Mouse (Mus musculus) heart, embryonic 10.5 days (tissue): ENCODE data around the gene H2afy2. TPM values are rescaled to one million over a fixed set of nuclear protein-coding genes. Genes with fewer than 3 reads are reported as not detected.

Experiments used
- DNase-seq: peaks from one replicate; pipeline ENCODE4 v3.0.0-alpha.2; 2017; ENCODE audit warnings: low spot score
- H3K27ac ChIP-seq: fragments of 300-500 bp; sonication (generic); 2 replicates; pipeline ENCODE4 v1.5.1; 2016; ENCODE audit warnings: mild to moderate bottlenecking
- H3K27me3 ChIP-seq: fragments of 300-500 bp; sonication (generic); 2 replicates; pipeline ENCODE4 v1.6.1; 2016; ENCODE audit warnings: mild to moderate bottlenecking; ENCODE audit not compliant: poor library complexity, insufficient read depth, severe bottlenecking
- H3K36me3 ChIP-seq: fragments of 300-500 bp; sonication (generic); 2 replicates; pipeline ENCODE4 v1.6.1; 2016; ENCODE audit warnings: mild to moderate bottlenecking, moderate library complexity
- H3K4me1 ChIP-seq: fragments of 300-500 bp; sonication (generic); 2 replicates; pipeline ENCODE4 v1.6.1; 2016; ENCODE audit warnings: mild to moderate bottlenecking
- H3K4me3 ChIP-seq: fragments of 300-500 bp; sonication (generic); 2 replicates; pipeline ENCODE4 v1.5.1; 2016; ENCODE audit warnings: mild to moderate bottlenecking, moderate library complexity
- H3K9me3 ChIP-seq: fragments of 300-500 bp; sonication (generic); 2 replicates; pipeline ENCODE4 v1.6.1; 2016; ENCODE audit warnings: mild to moderate bottlenecking, moderate library complexity
- WGBS: fragments of 180-500 bp; shearing (Covaris S2); methylation state at CpG from one replicate; pipeline ENCODE4 v1.1.7; 2016; 5-methylcytosine and 5-hydroxymethylcytosine counted together
- polyA plus RNA-seq: library from polyadenylated mRNA; unstranded; fragments of >200 nt; fragmentation: Nextera tagmentation; extraction: Ambion mirVana; gene quantifications from 2 replicates; pipeline ENCODE4 v1.2.1, GENCODE M21; 2016

Gene H2afy2
- polyA plus RNA-seq, 1 experiment from 2014 or later: 148 TPM

GRCm38 (mm10) chr10:61738126-61738525 lies 45.8 kb downstream of the H2afy2 start:
- Histone ChIP-seq H3K36me3 (peaks cover 70% of the 10 kb centered on the region), H3K27ac (no peak overlapping the region), H3K4me3 (no peak overlapping the region), H3K9me3 (no peaks in the 10 kb centered on the region), H3K4me1 (no peaks in the 10 kb centered on the region), H3K27me3 (no peaks in the 10 kb centered on the region)
- WGBS: 82% methylated on average over 4 of the region's 4 CpGs
- DNase-seq: no peak

DNA sequence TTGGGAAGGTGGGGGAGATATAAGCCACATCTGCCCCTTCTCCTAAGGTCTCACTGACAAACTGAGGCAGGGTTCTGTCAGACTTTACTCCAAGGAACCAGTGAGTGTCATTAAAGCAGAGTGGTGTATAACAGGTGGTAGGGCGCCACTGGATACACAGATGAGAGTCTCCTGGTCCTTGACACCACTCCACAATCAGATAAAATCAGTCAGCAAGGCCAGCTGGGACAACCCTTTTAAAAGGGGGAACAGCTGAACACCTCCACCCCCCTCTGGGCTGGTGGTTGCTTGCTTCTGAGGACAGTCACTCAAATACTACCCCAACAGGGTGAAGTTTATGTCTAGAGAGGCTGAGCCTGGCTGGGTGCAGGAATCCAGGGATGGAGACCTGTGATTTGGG lies 46.4 kb downstream of the H2afy2 start:
- Histone ChIP-seq H3K4me1 (no peaks in the 10 kb centered on the region), H3K4me3 (no peak overlapping the region), H3K36me3 (peaks cover 64% of the 10 kb centered on the region), H3K27ac (no peak overlapping the region), H3K9me3 (no peaks in the 10 kb centered on the region), H3K27me3 (no peaks in the 10 kb centered on the region)
- no peak for DNase-seq
- WGBS: 78% methylated on average over 1 of the region's 1 CpGs

DNA sequence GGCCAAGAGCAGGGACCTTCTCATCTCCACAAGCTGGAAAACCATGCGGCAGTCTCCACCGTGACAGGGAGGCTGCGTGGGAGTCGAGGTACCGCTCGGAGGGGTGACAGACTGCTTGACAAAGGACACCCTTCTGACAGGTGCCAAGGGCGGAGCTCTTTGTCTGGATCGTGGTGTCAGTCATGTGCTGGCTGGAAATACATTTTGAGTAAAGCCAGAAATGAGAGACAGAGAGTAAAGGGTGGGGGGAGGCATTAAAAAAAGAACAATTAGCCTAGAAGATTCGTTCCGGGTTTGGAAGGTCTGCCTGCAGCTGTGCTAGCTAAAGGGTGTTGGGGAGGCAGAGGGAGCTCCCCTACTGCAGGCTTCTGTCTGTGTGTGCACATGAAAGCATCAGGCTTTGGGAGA lies 47.3 kb downstream of the H2afy2 start:
- H3K4me3 ChIP-seq: no peak overlapping the region
- no peaks in the 10 kb centered on the region for H3K27me3 ChIP-seq
- H3K36me3 ChIP-seq: peaks cover 55% of the 10 kb centered on the region
- H3K4me1 ChIP-seq: peaks cover 4% of the 10 kb centered on the region; the same call in 1 of the 2 replicates
- no peak for DNase-seq
- no peaks in the 10 kb centered on the region for H3K9me3 ChIP-seq
- WGBS: 65% methylated on average over 10 of the region's 10 CpGs
- H3K27ac ChIP-seq: no peak overlapping the region

DNA sequence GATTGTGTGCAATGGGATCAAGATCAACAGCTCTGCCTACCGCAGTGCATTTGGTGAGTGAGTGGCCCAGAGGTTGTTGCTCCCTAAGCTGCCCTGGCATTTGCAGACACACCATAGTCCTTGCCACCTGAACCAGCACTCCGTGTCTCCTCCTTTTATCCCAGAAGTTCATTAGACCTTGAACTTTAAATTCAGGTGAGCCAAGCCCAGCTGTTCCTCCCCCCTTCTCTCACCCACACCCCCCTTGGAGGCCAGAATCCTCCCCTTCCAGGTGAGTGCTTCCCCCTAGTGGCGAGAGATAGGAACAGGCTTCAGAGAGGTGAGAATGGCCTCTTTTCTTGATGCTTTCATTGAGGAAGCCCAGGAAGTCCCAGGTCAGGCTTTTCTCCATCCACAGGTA lies 49.6 kb downstream of the H2afy2 start:
- DNase-seq: no peak
- WGBS: 28% methylated on average over 3 of the region's 3 CpGs
- no peak overlapping the region for H3K27ac ChIP-seq
- peaks cover 45% of the 10 kb centered on the region for H3K36me3 ChIP-seq
- H3K4me1 ChIP-seq: peaks cover 4% of the 10 kb centered on the region; the same call in 1 of the 2 replicates
- no peaks in the 10 kb centered on the region for H3K27me3 ChIP-seq
- no peaks in the 10 kb centered on the region for H3K9me3 ChIP-seq
- no peak overlapping the region for H3K4me3 ChIP-seq

DNA sequence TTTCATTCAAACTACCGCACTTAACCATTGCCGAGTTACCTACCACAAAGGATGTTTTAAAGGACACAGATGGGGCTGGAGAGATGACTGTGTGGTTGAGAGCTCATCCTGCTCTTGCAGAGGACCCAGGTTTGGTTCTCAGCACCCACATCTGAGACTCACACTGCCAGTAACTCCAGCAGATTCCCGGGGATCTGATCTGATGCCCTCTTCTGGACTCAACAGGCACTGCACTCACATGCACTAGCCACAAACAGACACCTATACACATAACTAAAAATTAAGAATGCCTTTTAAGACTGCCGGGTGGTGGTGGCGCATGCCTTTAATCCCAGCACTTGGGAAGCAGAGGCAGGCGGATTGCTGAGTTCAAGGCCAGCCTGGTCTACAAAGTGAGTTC lies 53.8 kb downstream of the H2afy2 start:
- H3K36me3 ChIP-seq: peaks cover 35% of the 10 kb centered on the region
- peaks cover 4% of the 10 kb centered on the region; the same call in 1 of the 2 replicates for H3K4me1 ChIP-seq
- no peak for DNase-seq
- H3K9me3 ChIP-seq: no peaks in the 10 kb centered on the region
- WGBS: 88% methylated on average over 6 of the region's 6 CpGs
- H3K27ac ChIP-seq: no peak overlapping the region
- 0 out of 2 replicates have a peak, but pooled peaks cover 19% of the 10 kb centered on the region for H3K27me3 ChIP-seq
- no peak overlapping the region for H3K4me3 ChIP-seq

DNA sequence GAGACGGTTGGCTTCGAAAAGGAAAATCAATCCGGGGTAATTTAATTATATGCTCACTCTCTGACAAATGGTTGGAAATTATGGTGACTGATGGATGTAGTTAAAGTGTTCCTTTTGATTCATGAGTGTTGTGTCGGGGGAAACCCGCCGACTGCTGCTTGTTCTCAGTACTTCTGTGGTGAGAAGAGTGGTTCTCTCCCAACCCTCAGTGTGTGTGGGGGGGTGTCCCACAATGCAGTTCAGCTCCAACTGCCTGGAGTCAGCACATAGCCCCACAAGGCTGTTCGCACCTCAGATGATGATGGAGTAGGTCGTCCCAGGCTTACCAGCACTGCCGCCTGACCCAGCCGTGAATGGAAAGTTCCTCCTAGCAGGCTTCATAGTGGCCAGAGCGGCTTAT lies 54.8 kb downstream of the H2afy2 start:
- Histone ChIP-seq H3K9me3 (no peaks in the 10 kb centered on the region), H3K4me3 (no peak overlapping the region), H3K36me3 (peaks cover 35% of the 10 kb centered on the region), H3K27ac (no peak overlapping the region), H3K27me3 (0 out of 2 replicates have a peak, but pooled peaks cover 19% of the 10 kb centered on the region), H3K4me1 (peaks cover 4% of the 10 kb centered on the region; the same call in 1 of the 2 replicates)
- DNase-seq: no peak
- 75% methylated on average over 11 of the region's 11 CpGs for WGBS

GRCm38 (mm10) chr10:61723271-61723670 lies 60.7 kb downstream of the H2afy2 start:
- Histone ChIP-seq H3K27me3 (peaks cover 30% of the 10 kb centered on the region; the same call in 1 of the 2 replicates), H3K36me3 (peaks cover 20% of the 10 kb centered on the region; the same call in 1 of the 2 replicates), H3K9me3 (no peaks in the 10 kb centered on the region), H3K27ac (no peak overlapping the region), H3K4me3 (no peak overlapping the region), H3K4me1 (no peaks in the 10 kb centered on the region)
- DNase-seq: no peak
- 67% methylated on average over 6 of the region's 6 CpGs for WGBS

- DNase-seq: no peak
- H3K4me1 ChIP-seq: no peaks in the 10 kb centered on the region
- no peak overlapping the region for H3K27ac ChIP-seq
- H3K36me3 ChIP-seq: peaks cover 12% of the 10 kb centered on the region; the same call in 1 of the 2 replicates
- peaks cover 25% of the 10 kb centered on the region; the same call in 1 of the 2 replicates for H3K27me3 ChIP-seq
- H3K9me3 ChIP-seq: no peaks in the 10 kb centered on the region
- WGBS: 77% methylated on average over 3 of the region's 3 CpGs
- no peak overlapping the region for H3K4me3 ChIP-seq
Observed at GRCm38 (mm10) chr10:61722215-61722614, 61.7 kb downstream of the H2afy2 start.

- H3K27ac ChIP-seq: no peak overlapping the region
- H3K27me3 ChIP-seq: peaks cover 18% of the 10 kb centered on the region
- H3K36me3 ChIP-seq: 0 out of 2 replicates have a peak, but pooled peaks cover 3% of the 10 kb centered on the region
- H3K4me3 ChIP-seq: no peak overlapping the region
- H3K4me1 ChIP-seq: peaks cover 12% of the 10 kb centered on the region
- DNase-seq: no peak
- no peaks in the 10 kb centered on the region for H3K9me3 ChIP-seq
- WGBS: 85% methylated on average over 7 of the region's 7 CpGs
Observed at GRCm38 (mm10) chr10:61720331-61720730, 63.6 kb downstream of the H2afy2 start.

DNA sequence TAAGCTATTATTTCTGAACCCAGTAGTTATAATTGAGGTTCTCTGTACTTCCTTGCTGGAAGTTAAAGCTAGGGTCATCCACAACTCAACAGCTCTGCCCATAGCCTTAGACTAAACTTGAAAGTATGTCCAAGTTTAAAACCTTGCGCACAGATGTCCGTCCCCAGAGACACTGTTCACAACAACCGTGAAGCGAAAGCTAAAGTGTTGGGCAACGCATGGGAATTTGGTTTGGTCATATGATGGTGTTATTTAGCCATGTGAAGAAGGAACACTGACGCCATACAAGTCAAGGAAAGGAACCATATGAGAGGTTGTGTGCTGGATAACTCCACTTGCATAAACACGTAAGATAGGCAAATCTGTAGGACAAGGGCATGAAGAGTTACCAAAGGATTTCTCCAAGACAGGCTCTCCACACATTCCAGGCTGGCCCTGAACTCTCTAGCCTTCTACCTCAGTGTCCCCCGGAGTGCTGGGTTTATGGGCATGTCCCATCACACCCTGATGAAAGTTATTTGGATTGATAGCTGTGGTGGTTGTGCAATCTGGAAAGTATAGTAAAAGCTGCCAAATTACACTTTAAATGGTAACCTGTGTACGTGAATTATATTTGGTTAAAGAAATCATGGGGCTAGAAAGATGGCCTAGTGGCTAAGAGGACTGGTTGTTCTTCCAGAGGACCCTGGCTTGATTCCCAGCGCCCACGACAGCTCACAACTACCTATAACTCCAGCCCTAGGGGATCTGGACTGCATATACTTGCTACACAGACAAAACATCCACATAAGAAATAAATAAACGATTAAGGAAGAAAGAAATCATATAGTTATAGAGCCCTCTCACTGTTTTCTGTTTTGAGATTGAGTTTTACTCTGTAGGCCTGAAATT lies 66.3 kb downstream of the H2afy2 start:
- 86% methylated on average over 12 of the region's 12 CpGs for WGBS
- Histone ChIP-seq H3K27ac (no peak overlapping the region), H3K27me3 (peaks cover 35% of the 10 kb centered on the region)

DNA sequence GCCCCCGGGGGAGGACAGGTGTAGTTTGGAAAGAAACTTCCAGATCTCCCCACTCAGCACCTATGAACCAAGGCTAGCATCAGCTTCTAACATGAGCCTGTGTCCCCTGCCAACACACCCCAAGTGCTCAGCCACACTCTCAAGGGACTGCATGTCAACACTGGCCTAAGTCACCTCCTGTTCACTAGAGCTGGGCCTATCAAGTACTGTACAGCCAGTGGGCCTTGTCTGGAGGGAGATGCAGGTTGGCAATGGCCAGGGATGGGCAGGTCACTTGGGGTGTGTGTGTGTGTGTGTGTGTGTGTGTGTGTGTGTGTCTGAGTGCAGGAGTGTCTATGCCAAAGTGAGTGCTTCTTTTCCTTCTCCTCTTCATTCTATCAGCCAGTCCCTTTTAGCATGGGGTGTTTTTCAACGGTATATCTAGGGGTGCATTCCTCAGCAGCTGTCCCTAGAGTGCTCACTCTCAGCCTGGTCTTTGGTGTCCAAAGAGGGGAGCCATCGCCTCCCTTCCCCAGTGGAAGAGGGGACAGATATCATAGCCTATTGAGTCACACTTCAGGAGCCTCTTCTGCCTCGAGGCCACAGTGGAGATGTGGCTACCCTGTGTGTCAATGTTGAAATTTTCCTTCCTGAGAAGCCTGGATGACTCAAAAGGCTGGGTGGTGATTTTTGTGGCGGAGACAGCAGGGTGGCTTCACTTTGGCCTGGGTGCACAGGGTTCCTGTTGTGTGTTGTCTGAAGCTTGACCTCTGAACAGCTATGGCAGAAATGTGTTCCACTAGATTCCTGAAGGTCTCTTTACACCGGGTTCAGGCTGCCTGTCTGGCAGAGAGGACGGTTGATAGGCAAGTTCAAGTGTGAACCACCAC lies 67.7 kb downstream of the H2afy2 start:
- H3K36me3 ChIP-seq: 0 out of 2 replicates have a peak, but pooled peaks cover 3% of the 10 kb centered on the region

More for the DNA sequence above, 66.3 kb downstream of the H2afy2 start:
- 0 out of 2 replicates have a peak, but pooled peaks cover 3% of the 10 kb centered on the region for H3K36me3 ChIP-seq
- peaks cover 21% of the 10 kb centered on the region for H3K4me1 ChIP-seq
- no peak for DNase-seq
- H3K4me3 ChIP-seq: no peak overlapping the region
- H3K9me3 ChIP-seq: no peaks in the 10 kb centered on the region

DNA sequence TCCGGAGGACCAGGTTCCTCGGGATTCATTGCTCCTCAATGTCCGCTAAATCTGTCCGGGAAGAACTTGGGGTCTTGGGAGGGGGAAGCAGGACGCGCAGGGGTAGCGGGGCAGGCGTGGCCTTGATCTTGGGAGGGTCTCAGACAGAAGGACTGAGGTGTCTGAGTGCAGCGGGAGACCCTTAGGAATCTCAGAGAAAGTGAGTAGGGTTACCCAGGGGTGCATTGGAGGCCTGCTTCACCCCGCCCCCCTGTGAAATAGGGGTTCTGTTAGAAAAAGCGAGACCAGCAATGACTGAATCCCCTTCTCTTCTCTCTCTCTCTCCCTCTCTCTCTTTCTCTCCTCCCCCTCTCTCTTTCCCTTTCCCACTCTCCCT lies 68.5 kb downstream of the H2afy2 start:
- Histone ChIP-seq H3K4me1 (peaks cover 21% of the 10 kb centered on the region), H3K9me3 (no peaks in the 10 kb centered on the region), H3K4me3 (peak overlapping the region; percentile 81), H3K36me3 (0 out of 2 replicates have a peak, but pooled peaks cover 3% of the 10 kb centered on the region), H3K27me3 (peaks cover 30% of the 10 kb centered on the region), H3K27ac (peak overlapping the region; percentile 88)
- no peak for DNase-seq
- WGBS: 2% methylated on average over 11 of the region's 11 CpGs

More for the DNA sequence above, 67.7 kb downstream of the H2afy2 start:
- H3K27ac ChIP-seq: peak overlapping the region; percentile 88; the same call in 1 of the 2 replicates
- no peak for DNase-seq
- peak overlapping the region; percentile 81 for H3K4me3 ChIP-seq
- H3K9me3 ChIP-seq: no peaks in the 10 kb centered on the region
- peaks cover 21% of the 10 kb centered on the region for H3K4me1 ChIP-seq
- WGBS: 70% methylated on average over 7 of the region's 7 CpGs
- H3K27me3 ChIP-seq: peaks cover 32% of the 10 kb centered on the region
